18 mouse cellular contexts compared by ENCODE assay signal in the genomic region with DNA sequence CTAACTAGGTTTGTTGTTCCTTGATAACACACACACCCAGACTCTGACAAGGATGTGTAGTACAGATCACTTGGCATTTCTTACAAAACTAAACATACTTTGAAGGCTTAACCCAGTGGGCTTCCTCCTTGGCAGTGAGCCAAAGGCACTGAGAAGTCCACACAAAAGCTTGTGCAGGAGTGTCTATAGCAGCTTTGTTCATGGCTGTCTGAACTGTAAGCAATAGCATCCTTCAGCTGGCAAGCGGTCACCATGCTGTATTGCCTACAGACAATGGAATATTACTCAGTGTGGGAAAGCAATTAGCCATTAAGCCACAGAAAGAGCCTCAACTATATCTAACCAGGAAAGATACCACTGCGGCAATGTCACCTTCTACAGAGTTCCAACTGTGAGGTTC. TPM values are rescaled to one million over a fixed set of nuclear protein-coding genes. Genes with fewer than 3 reads are reported as not detected.
DNase-seq lines count a peak whose midpoint lies in the region; ATAC-seq and TF ChIP-seq lines count a peak whose summit lies in the region.
"Had no signal": no experiment of that assay in that cellular context is flagged by ENCODE, and none has a peak within 500 bp of the region (broad histone marks: within the 10 kb centered on the region; RNA-seq: fewer than 3 reads in every experiment).

No protein-coding gene starts in this region.

- H3K9ac ChIP-seq in forebrain, embryonic 13.5 days: no peak overlapping the region
- no peak overlapping the region for H3K9ac ChIP-seq in forebrain, postnatal 0 days
- H3K9ac ChIP-seq in midbrain, embryonic 14.5 days (replicated peaks; ENCODE audit: low read length): no peak overlapping the region
- no peak overlapping the region for H3K9ac ChIP-seq in midbrain, embryonic 15.5 days
- H3K9ac ChIP-seq in hindbrain, embryonic 15.5 days: no peak overlapping the region
- H3K9ac ChIP-seq: embryonic facial prominence, embryonic 13.5 days had no signal

- H3K36me3 ChIP-seq in forebrain, embryonic 13.5 days (ENCODE audit: poor library complexity, severe bottlenecking): no peaks in the 10 kb centered on the region
- H3K36me3 ChIP-seq in forebrain, postnatal 0 days (ENCODE audit: insufficient read depth): no peaks in the 10 kb centered on the region
- H3K36me3 ChIP-seq in midbrain, embryonic 14.5 days (ENCODE audit: control insufficient read depth, insufficient read depth, low read length): no peaks in the 10 kb centered on the region
- no peaks in the 10 kb centered on the region for H3K36me3 ChIP-seq in midbrain, embryonic 15.5 days (replicated peaks)
- H3K36me3 ChIP-seq in hindbrain, embryonic 15.5 days: no peaks in the 10 kb centered on the region
- H3K36me3 ChIP-seq: embryonic facial prominence, embryonic 13.5 days had no signal

- no peak for DNase-seq in forebrain, postnatal 0 days
- peak; percentile 74 for DNase-seq in midbrain, embryonic 14.5 days
- peak; percentile 54 to 68 for DNase-seq in lung, postnatal 4 days
- no peak for DNase-seq in urinary bladder, postnatal 4 days (ENCODE audit: low spot score in 2 of 2)
- DNase-seq in adipocyte (ENCODE audit: low spot score): no peak
- DNase-seq: adrenal gland, postnatal 36 days; B cell, adult 2 months; heart, postnatal 14 days; liver; right cerebral cortex, adult 18-20 months; spleen, adult 18-20 months; thymus, postnatal 25 days had no signal

- H3K4me1 ChIP-seq in forebrain, embryonic 13.5 days: peaks cover 7% of the 10 kb centered on the region
- no peaks in the 10 kb centered on the region for H3K4me1 ChIP-seq in forebrain, postnatal 0 days (ENCODE audit: insufficient read depth)
- H3K4me1 ChIP-seq in midbrain, embryonic 14.5 days (ENCODE audit: control insufficient read depth, insufficient read depth, low read length): no peaks in the 10 kb centered on the region
- H3K4me1 ChIP-seq in midbrain, embryonic 15.5 days: no peaks in the 10 kb centered on the region
- H3K4me1 ChIP-seq in hindbrain, embryonic 15.5 days (replicated peaks): no peaks in the 10 kb centered on the region
- H3K4me1 ChIP-seq: embryonic facial prominence, embryonic 13.5 days had no signal

- H3K9me3 ChIP-seq in forebrain, embryonic 13.5 days (replicated peaks): no peaks in the 10 kb centered on the region
- no peaks in the 10 kb centered on the region for H3K9me3 ChIP-seq in forebrain, postnatal 0 days (ENCODE audit: low read length)
- H3K9me3 ChIP-seq in midbrain, embryonic 14.5 days (ENCODE audit: control insufficient read depth, low read length): no peaks in the 10 kb centered on the region
- H3K9me3 ChIP-seq in midbrain, embryonic 15.5 days: no peaks in the 10 kb centered on the region
- no peaks in the 10 kb centered on the region for H3K9me3 ChIP-seq in hindbrain, embryonic 15.5 days
- H3K9me3 ChIP-seq: embryonic facial prominence, embryonic 13.5 days had no signal

- no peak overlapping the region for H3K4me3 ChIP-seq in forebrain, embryonic 13.5 days
- H3K4me3 ChIP-seq in forebrain, postnatal 0 days (ENCODE audit: low read depth, low read length): no peak overlapping the region
- no peak overlapping the region for H3K4me3 ChIP-seq in midbrain, embryonic 14.5 days (replicated peaks; ENCODE audit: low read depth, low read length)
- H3K4me3 ChIP-seq in midbrain, embryonic 15.5 days: no peak overlapping the region
- no peak overlapping the region for H3K4me3 ChIP-seq in hindbrain, embryonic 15.5 days
- H3K4me3 ChIP-seq: embryonic facial prominence, embryonic 13.5 days had no signal

- no peak for TF ChIP-seq CTCF in forebrain, postnatal 0 days (IDR thresholded peaks at IDR 0.05; ENCODE audit: low read depth)

- H3K4me2 ChIP-seq in forebrain, embryonic 13.5 days: no peak overlapping the region
- H3K4me2 ChIP-seq in forebrain, postnatal 0 days (ENCODE audit: low read depth): no peak overlapping the region
- no peak overlapping the region for H3K4me2 ChIP-seq in midbrain, embryonic 14.5 days (ENCODE audit: low read length)
- no peak overlapping the region for H3K4me2 ChIP-seq in midbrain, embryonic 15.5 days
- H3K4me2 ChIP-seq in hindbrain, embryonic 15.5 days: no peak overlapping the region
- H3K4me2 ChIP-seq: embryonic facial prominence, embryonic 13.5 days had no signal

- H3K27ac ChIP-seq in forebrain, embryonic 13.5 days: 0 out of 2 replicates have a peak overlapping the region, but pooled peaks have one; percentile 4
- no peak overlapping the region for H3K27ac ChIP-seq in forebrain, postnatal 0 days (ENCODE audit: low read depth, low read length)
- no peak overlapping the region for H3K27ac ChIP-seq in midbrain, embryonic 14.5 days (replicated peaks; ENCODE audit: low read depth, low read length)
- H3K27ac ChIP-seq in midbrain, embryonic 15.5 days: no peak overlapping the region
- 0 out of 2 replicates have a peak overlapping the region, but pooled peaks have one; percentile 8 for H3K27ac ChIP-seq in hindbrain, embryonic 15.5 days (replicated peaks)
- H3K27ac ChIP-seq: embryonic facial prominence, embryonic 13.5 days; kidney, postnatal 0 days had no signal

- no peaks in the 10 kb centered on the region for H3K27me3 ChIP-seq in forebrain, embryonic 13.5 days
- H3K27me3 ChIP-seq in forebrain, postnatal 0 days (ENCODE audit: insufficient read depth, low read length): no peaks in the 10 kb centered on the region
- H3K27me3 ChIP-seq in midbrain, embryonic 14.5 days (ENCODE audit: control insufficient read depth, insufficient read depth, low read length): no peaks in the 10 kb centered on the region
- H3K27me3 ChIP-seq in midbrain, embryonic 15.5 days (replicated peaks): no peaks in the 10 kb centered on the region
- no peaks in the 10 kb centered on the region for H3K27me3 ChIP-seq in hindbrain, embryonic 15.5 days
- H3K27me3 ChIP-seq: embryonic facial prominence, embryonic 13.5 days had no signal

- 29% methylated on average over 2 of the region's 2 CpGs for WGBS in forebrain, embryonic 13.5 days
- 32% methylated on average over 2 of the region's 2 CpGs for WGBS in forebrain, postnatal 0 days
- 49% methylated on average over 2 of the region's 2 CpGs for WGBS in midbrain, embryonic 14.5 days
- 41% methylated on average over 2 of the region's 2 CpGs for WGBS in midbrain, embryonic 15.5 days
- WGBS in hindbrain, embryonic 15.5 days: 51% methylated on average over 2 of the region's 2 CpGs

- ATAC-seq in forebrain, embryonic 13.5 days: no peak
- no peak; the same call in 1 of the 2 replicates for ATAC-seq in forebrain, postnatal 0 days
- ATAC-seq in midbrain, embryonic 14.5 days (ENCODE audit: low FRiP score, low TSS enrichment): no peak
- no peak for ATAC-seq in midbrain, embryonic 15.5 days (replicated peaks)
- no peak for ATAC-seq in hindbrain, embryonic 15.5 days (ENCODE audit: low FRiP score, low read depth)
- ATAC-seq: intestine, embryonic 16.5 days had no signal

RNA-seq across cellular contexts. Expression of gene Alpl, which starts 23.3 kb away (rescaled TPM):
- polyA plus RNA-seq in forebrain, embryonic 13.5 days (2015; fragmentation: Nextera tagmentation; extraction: Ambion mirVana): 10.5 and 11.2 TPM in 2 replicates
- total RNA-seq in forebrain, postnatal 0 days (2014; rRNA removed): 10.1 and 11.2 TPM in 2 replicates
- 8.2 and 10.1 TPM in 2 replicates for polyA plus RNA-seq in forebrain, postnatal 0 days (2015; fragmentation: Nextera tagmentation; extraction: Ambion mirVana)
- 6.0 and 6.1 TPM in 2 replicates for polyA plus RNA-seq in midbrain, embryonic 14.5 days (2014; fragmentation: Nextera tagmentation; extraction: Ambion mirVana)
- 8.8 and 9.6 TPM in 2 replicates for polyA plus RNA-seq in midbrain, embryonic 15.5 days (2015; fragmentation: Nextera tagmentation; extraction: Ambion mirVana)
- polyA plus RNA-seq in hindbrain, embryonic 15.5 days (2015; fragmentation: Nextera tagmentation; extraction: Ambion mirVana): 11.4 and 14.7 TPM in 2 replicates

RNA-seq across cellular contexts. Expression of gene Ece1, which starts 42.5 kb away (rescaled TPM):
- polyA plus RNA-seq in forebrain, embryonic 13.5 days (2015; fragmentation: Nextera tagmentation; extraction: Ambion mirVana): 10.8 and 12.9 TPM in 2 replicates
- 24.1 and 32.1 TPM in 2 replicates for total RNA-seq in forebrain, postnatal 0 days (2014; rRNA removed)
- 14.4 and 16.2 TPM in 2 replicates for polyA plus RNA-seq in forebrain, postnatal 0 days (2015; fragmentation: Nextera tagmentation; extraction: Ambion mirVana)
- 11.9 and 18.4 TPM in 2 replicates for polyA plus RNA-seq in midbrain, embryonic 14.5 days (2014; fragmentation: Nextera tagmentation; extraction: Ambion mirVana)
- polyA plus RNA-seq in midbrain, embryonic 15.5 days (2015; fragmentation: Nextera tagmentation; extraction: Ambion mirVana): 20.7 and 23.1 TPM in 2 replicates
- 18.7 and 24.8 TPM in 2 replicates for polyA plus RNA-seq in hindbrain, embryonic 15.5 days (2015; fragmentation: Nextera tagmentation; extraction: Ambion mirVana)

Comparison
In these comparisons a context has a peak if more than half of its experiments do, and no peak if none do; other contexts are left out.
1. H3K27ac ChIP-seq: peak in forebrain, embryonic 13.5 days (single experiment) and hindbrain, embryonic 15.5 days (single experiment); none in forebrain, postnatal 0 days (single experiment), midbrain, embryonic 14.5 days (single experiment) and midbrain, embryonic 15.5 days (single experiment).
2. DNase-seq: peak in midbrain, embryonic 14.5 days (single experiment) and lung, postnatal 4 days (2 of 2); none in forebrain, postnatal 0 days (single experiment), urinary bladder, postnatal 4 days (0 of 2) and adipocyte (single experiment).